Mouse (Mus musculus) heart, adult 2 months (tissue): ENCODE data around the gene Nxnl1. TPM values are rescaled to one million over a fixed set of nuclear protein-coding genes. Genes with fewer than 3 reads are reported as not detected.

Experiments used
- DNase-seq, 2 experiments: peaks; one replicate each; pipeline ENCODE4 v3.0.0; 2021
- H3K27ac ChIP-seq: fragments of 200-600 bp; 2 replicates; pipeline ENCODE4 v1.8.1; 2022
- H3K27me3 ChIP-seq: fragments of 200-500 bp; 2 replicates; pipeline ENCODE4 v1.6.1; 2012; ENCODE audit warnings: mild to moderate bottlenecking, low read length, inconsistent platforms, mixed read lengths; ENCODE audit not compliant: control insufficient read depth, insufficient read depth
- H3K36me3 ChIP-seq: fragments of 200-500 bp; 2 replicates; pipeline ENCODE4 v1.6.1; 2012; ENCODE audit warnings: low read length, inconsistent platforms; ENCODE audit not compliant: control insufficient read depth, insufficient read depth
- H3K4me1 ChIP-seq: fragments of 200-500 bp; 2 replicates; pipeline ENCODE4 v1.6.1; 2011; ENCODE audit warnings: low read length; ENCODE audit not compliant: control insufficient read depth, insufficient read depth
- H3K4me3 ChIP-seq: fragments of 200-600 bp; 2 replicates; pipeline ENCODE4 v1.8.1; 2022
- H3K79me2 ChIP-seq: fragments of 200-500 bp; replicated peaks from 2 replicates; pipeline ENCODE4 v1.6.1; 2012; ENCODE audit warnings: mild to moderate bottlenecking, inconsistent platforms, low read length, moderate library complexity, mixed read lengths; ENCODE audit not compliant: control insufficient read depth, insufficient read depth
- H3K9ac ChIP-seq: fragments of 200-500 bp; 2 replicates; pipeline ENCODE4 v1.6.1; 2012; ENCODE audit warnings: low read depth, mild to moderate bottlenecking, control low read depth, inconsistent platforms, low read length, mixed read lengths
- CTCF ChIP-seq: fragments of 200-600 bp; IDR thresholded peaks from 2 replicates; pipeline ENCODE4 v1.8.1; 2022; ENCODE audit warnings: antibody characterized with exemption, mild to moderate bottlenecking, moderate library complexity
- EP300 ChIP-seq: fragments of 200-500 bp; IDR thresholded peaks from 2 replicates; pipeline ENCODE4 v1.6.1; 2011; ENCODE audit warnings: low read depth, low read length, control low read depth; ENCODE audit not compliant: insufficient read depth
- POLR2A ChIP-seq: fragments of 200-500 bp; IDR thresholded peaks from 2 replicates; pipeline ENCODE4 v1.6.1; 2011; ENCODE audit warnings: mild to moderate bottlenecking, low read depth, low read length, control low read depth; ENCODE audit not compliant: insufficient read depth
- WGBS: fragments of 180-500 bp; shearing (Covaris S2); methylation state at CpG from one replicate; pipeline ENCODE4 v1.1.7; 2018; 5-methylcytosine and 5-hydroxymethylcytosine counted together
- intact Hi-C: fragments of 180-260 bp; cut with DNase I; formaldehyde crosslinking; loops from one replicate; pipeline ENCODE4 v1.15.1; 2025
- polyA plus RNA-seq: library from polyadenylated mRNA; depleted of rRNA; stranded (reverse); fragments of >200 nt; gene quantifications from 2 replicates; pipeline ENCODE4 v1.2.3, GENCODE M21; 2012
- total RNA-seq, 2 experiments: library from RNA; stranded (reverse); gene quantifications; 2 replicates each; pipeline ENCODE4 v1.2.3; 2021

Gene Nxnl1
- total and polyA plus RNA-seq, 3 experiments: 0.12 to 0.18 (median 0.14) TPM

- Histone ChIP-seq H3K9ac (peak overlapping the region; percentile 67), H3K79me2 (no peaks in the 10 kb centered on the region; the same call in 1 of the 2 replicates), H3K4me1 (peaks cover 4% of the 10 kb centered on the region), H3K27ac (peak overlapping the region; percentile 96), H3K4me3 (peak overlapping the region; percentile 64), H3K27me3 (no peaks in the 10 kb centered on the region), H3K36me3 (no peaks in the 10 kb centered on the region)
- intact Hi-C loops: no loop called here
- 5% methylated on average over 51 of the region's 51 CpGs for WGBS
- TF ChIP-seq CTCF: no peak
- TF ChIP-seq EP300: 0 out of 2 replicates have a peak, but pooled peaks have one; percentile 7
- TF ChIP-seq POLR2A: peak; percentile 15
- DNase-seq: peak; percentile 83 to 88
Observed at GRCm38 (mm10) chr8:71569366-71570290, 3.2 kb upstream of the Nxnl1 start.

GRCm38 (mm10) chr8:71568941-71569340 is 2.5 kb upstream of the Nxnl1 start:
- Histone ChIP-seq H3K9ac (peak overlapping the region; percentile 67), H3K4me3 (peak overlapping the region; percentile 64), H3K36me3 (no peaks in the 10 kb centered on the region), H3K27ac (peak overlapping the region; percentile 96), H3K27me3 (no peaks in the 10 kb centered on the region), H3K79me2 (no peaks in the 10 kb centered on the region; the same call in 1 of the 2 replicates), H3K4me1 (peaks cover 4% of the 10 kb centered on the region)
- intact Hi-C loops: no loop called here
- TF ChIP-seq EP300: no peak
- no peak for TF ChIP-seq CTCF
- no peak for TF ChIP-seq POLR2A
- no peak for DNase-seq
- WGBS: 33% methylated on average over 6 of the region's 6 CpGs

- Histone ChIP-seq H3K4me3 (peak within 1 kb of the TSS; percentile 64), H3K27ac (peak within 1 kb of the TSS; percentile 96), H3K36me3 (no peaks in the 10 kb centered on the region), H3K79me2 (no peaks in the 10 kb centered on the region; the same call in 1 of the 2 replicates), H3K27me3 (no peaks in the 10 kb centered on the region), H3K9ac (peak within 1 kb of the TSS; percentile 67), H3K4me1 (peaks cover 4% of the 10 kb centered on the region)
- intact Hi-C loops: no loop called here
- WGBS: 18% methylated on average over 13 of the region's 13 CpGs
- peak; percentile 84 to 87 for DNase-seq
- TF ChIP-seq CTCF: no peak
Observed at GRCm38 (mm10) chr8:71568387-71568937, 2.1 kb upstream of the Nxnl1 start, which contains the start of gene Slc27a1. Gene Slc27a1, plus strand, starts transcription at chr8:71568882.

- no peak for DNase-seq
- Histone ChIP-seq H3K79me2 (no peaks in the 10 kb centered on the region; the same call in 1 of the 2 replicates), H3K4me3 (no peak overlapping the region), H3K4me1 (peaks cover 2% of the 10 kb centered on the region), H3K27ac (peak overlapping the region; percentile 96), H3K9ac (no peak overlapping the region), H3K27me3 (no peaks in the 10 kb centered on the region; the same call in 1 of the 2 replicates), H3K36me3 (no peaks in the 10 kb centered on the region)
- TF ChIP-seq EP300: no peak
- no peak for TF ChIP-seq POLR2A
- TF ChIP-seq CTCF: no peak
- intact Hi-C loops: no loop called here
- WGBS: 45% methylated on average over 7 of the region's 7 CpGs
Observed at GRCm38 (mm10) chr8:71567587-71567986, 1.2 kb upstream of the Nxnl1 start.

GRCm38 (mm10) chr8:71563992-71564391 is 2.4 kb downstream of the Nxnl1 start:
- intact Hi-C loops: no loop called here
- DNase-seq: no peak
- Histone ChIP-seq H3K4me3 (no peak overlapping the region), H3K79me2 (no peaks in the 10 kb centered on the region), H3K27ac (no peak overlapping the region), H3K9ac (no peak overlapping the region), H3K36me3 (no peaks in the 10 kb centered on the region), H3K27me3 (no peaks in the 10 kb centered on the region; the same call in 1 of the 2 replicates), H3K4me1 (peaks cover 2% of the 10 kb centered on the region)
- 93% methylated on average over 4 of the region's 4 CpGs for WGBS
- TF ChIP-seq EP300 (no peak), CTCF (peak; percentile 42), POLR2A (no peak)
